Mouse (Mus musculus): ENCODE measurements at regions not wholly inside any gene's neighbourhood (a gene's known extent, or its start where the extent isn't known, plus 50 kb on each side); places are given as distances from the start of the nearest gene placed in this dataset.

GRCm38 (mm10) chr3:28183061-28183762, 79.8 kb upstream of the Tnik start:
- no peak for DNase-seq (ENCODE audit: low spot score in 2 of 2)

- DNase-seq (ENCODE audit: low spot score in 2 of 2): no peak
These were observed 77.5 kb upstream of the Tnik start for GRCm38 (mm10) chr3:28185518-28185917.

GRCm38 (mm10) chr3:28185918-28186317, 77.1 kb upstream of the Tnik start:
- DNase-seq (ENCODE audit: low spot score in 2 of 2): no peak

- DNase-seq (ENCODE audit: low spot score in 2 of 2): no peak
These were observed 73.6 kb upstream of the Tnik start for GRCm38 (mm10) chr3:28189371-28189770.

GRCm38 (mm10) chr3:28190243-28190642, 72.8 kb upstream of the Tnik start:
- peak; percentile 12 to 15 for DNase-seq (ENCODE audit: low spot score in 2 of 2)

GRCm38 (mm10) chr3:28194388-28194970, 68.5 kb upstream of the Tnik start:
- no peak for DNase-seq (ENCODE audit: low spot score in 2 of 2)

GRCm38 (mm10) chr3:28196786-28197185, 66.2 kb upstream of the Tnik start:
- DNase-seq (ENCODE audit: low spot score in 2 of 2): no peak

- no peak for DNase-seq (ENCODE audit: low spot score in 2 of 2)
These were observed 53.7 kb upstream of the Tnik start for GRCm38 (mm10) chr3:28209304-28209703.

- no peak for DNase-seq (ENCODE audit: low spot score in 2 of 2)
These were observed 51.9 kb upstream of the Tnik start for GRCm38 (mm10) chr3:28210847-28211803.

Data from gastrocnemius, adult 8-10 months (tissue).